Mouse (Mus musculus) megakaryocyte, embryonic 14.5 days (primary cell): ENCODE data around the gene Sephs1. TPM values are rescaled to one million over a fixed set of nuclear protein-coding genes. Genes with fewer than 3 reads are reported as not detected.

Experiments
- H3K27me3 ChIP-seq: replicated peaks from 2 replicates; pipeline ENCODE3; 2012; ENCODE audit warnings: inconsistent platforms
- H3K36me3 ChIP-seq: replicated peaks from 2 replicates; pipeline ENCODE3; 2012; ENCODE audit warnings: low read length, inconsistent platforms, mixed read lengths
- H3K4me1 ChIP-seq: 2 replicates; pipeline ENCODE4 v1.6.1; 2012; ENCODE audit warnings: inconsistent platforms
- H3K4me3 ChIP-seq: replicated peaks from 2 replicates; pipeline ENCODE3; 2012; ENCODE audit warnings: moderate library complexity, mild to moderate bottlenecking, inconsistent platforms
- H3K9me3 ChIP-seq: 2 replicates; pipeline ENCODE4 v1.6.1; 2012; ENCODE audit warnings: inconsistent platforms
- FLI1 ChIP-seq: IDR thresholded peaks from 2 replicates; pipeline ENCODE4 v1.6.1; 2012; ENCODE audit warnings: low read length, inconsistent platforms, mixed read lengths
- GATA1 ChIP-seq: IDR thresholded peaks from 3 replicates; pipeline ENCODE4 v1.6.1; 2012; ENCODE audit warnings: mixed read lengths, low read length, inconsistent platforms, borderline replicate concordance
- polyA plus RNA-seq: library from polyadenylated mRNA; stranded (reverse); fragments of >175 nt; gene quantifications from 2 replicates; pipeline ENCODE4 v1.2.3, GENCODE M21; 2012; ENCODE audit warnings: low replicate concordance; ENCODE audit not compliant: insufficient read depth

The Sephs1 gene
- polyA plus RNA-seq, 1 experiment = 2.5 TPM

DNA sequence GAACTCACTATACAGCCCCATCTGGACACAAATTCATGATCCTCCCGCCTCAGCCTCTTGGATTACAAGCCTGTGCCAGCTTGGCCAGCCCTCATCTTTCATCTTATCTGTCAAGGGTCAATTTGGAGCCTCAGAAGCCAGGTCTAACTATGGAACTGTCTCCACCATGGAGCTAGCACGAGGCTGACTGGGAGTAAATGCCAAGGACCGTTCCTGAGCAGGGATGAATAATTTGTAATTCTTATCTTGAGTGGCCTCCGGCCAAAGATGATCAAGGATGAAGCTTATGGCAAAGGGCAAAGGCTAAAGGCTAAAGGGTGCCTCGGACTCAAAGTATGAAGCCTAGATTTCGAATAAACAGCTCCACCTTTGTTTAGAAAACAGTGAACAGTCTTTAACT is 8.0 kb upstream of the Sephs1 start:
- Histone ChIP-seq H3K4me3 (no peak overlapping the region), H3K36me3 (no peaks in the 10 kb centered on the region), H3K4me1 (peaks cover 13% of the 10 kb centered on the region), H3K27me3 (peaks cover 55% of the 10 kb centered on the region), H3K9me3 (no peaks in the 10 kb centered on the region)
- TF ChIP-seq FLI1 (no peak), GATA1 (no peak)

DNA sequence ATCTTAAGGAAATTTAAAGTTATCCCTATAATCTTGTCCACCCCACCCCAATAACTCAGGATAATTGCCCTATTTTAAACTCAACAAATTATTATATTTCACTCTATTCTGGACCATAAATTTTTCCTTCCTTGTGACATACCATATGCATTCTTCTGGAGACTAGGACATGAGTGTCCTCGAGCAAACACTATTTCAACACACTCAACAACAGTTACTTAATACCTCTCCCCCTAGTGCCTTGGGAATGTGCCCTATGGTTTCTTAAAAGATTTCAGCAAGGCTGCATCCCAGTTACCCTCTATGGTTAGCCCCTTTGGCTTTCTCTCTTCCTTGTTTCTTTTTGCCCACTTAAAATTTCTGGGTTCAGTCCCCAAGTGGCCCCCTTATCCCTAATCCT is 6.3 kb upstream of the Sephs1 start:
- Histone ChIP-seq H3K27me3 (peaks cover 59% of the 10 kb centered on the region), H3K4me1 (peaks cover 13% of the 10 kb centered on the region), H3K4me3 (no peak overlapping the region), H3K9me3 (no peaks in the 10 kb centered on the region), H3K36me3 (no peaks in the 10 kb centered on the region)
- TF ChIP-seq GATA1 (no peak), FLI1 (no peak)

DNA sequence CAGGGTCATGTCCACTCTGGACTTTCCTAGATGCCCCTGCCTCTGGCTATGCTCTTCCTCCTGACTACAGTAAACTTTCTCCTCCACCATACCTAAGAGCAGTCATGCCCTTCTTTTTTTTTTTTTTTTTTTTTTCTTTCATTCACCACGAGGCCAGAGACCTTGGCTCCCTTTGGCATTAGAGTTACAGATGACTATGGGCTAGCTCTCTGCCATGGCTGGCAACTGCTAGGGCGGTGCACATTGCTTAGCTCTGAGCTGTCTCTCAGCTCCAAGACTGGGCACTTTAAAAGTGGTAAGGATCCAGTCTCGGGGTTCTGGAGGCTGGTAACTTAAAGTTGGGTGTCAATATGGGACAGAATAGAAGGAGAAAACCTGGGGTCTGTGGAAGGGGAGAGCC is 5.2 kb upstream of the Sephs1 start:
- TF ChIP-seq GATA1 = no peak
- no peaks in the 10 kb centered on the region for H3K36me3 ChIP-seq

DNA sequence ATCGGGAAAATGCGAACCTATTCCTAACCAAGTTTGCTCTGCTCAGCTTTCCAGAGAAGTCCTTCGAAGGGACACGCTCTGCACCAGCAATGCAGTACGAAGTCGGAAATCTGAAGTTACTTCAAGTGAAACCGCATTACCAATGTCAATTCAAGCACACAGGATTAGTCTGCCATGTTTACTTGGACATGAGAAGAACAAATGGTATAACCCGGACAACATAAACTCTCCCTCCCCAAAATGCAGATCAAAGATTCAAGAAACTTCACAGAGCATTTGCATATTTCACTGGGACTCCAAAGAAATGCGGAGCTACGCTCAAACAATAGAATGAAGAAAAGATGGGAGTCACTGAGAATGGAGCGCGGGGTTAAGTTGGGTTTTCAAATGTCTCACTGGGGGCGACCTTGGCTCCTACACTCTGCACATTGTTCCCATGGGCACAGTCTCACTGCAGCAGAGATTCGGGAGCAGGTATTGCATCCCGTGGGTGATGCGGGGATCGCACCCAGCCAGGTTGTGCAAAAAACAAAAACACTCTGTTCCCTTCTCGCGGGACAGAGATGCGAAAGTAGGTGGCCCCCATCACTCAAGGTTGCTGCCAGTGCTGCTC is 521 bp upstream of the Sephs1 start:
- TF ChIP-seq FLI1 (no peak), GATA1 (no peak)
- Histone ChIP-seq H3K4me1 (peaks cover 29% of the 10 kb centered on the region), H3K27me3 (peaks cover 34% of the 10 kb centered on the region), H3K36me3 (peaks cover 12% of the 10 kb centered on the region), H3K4me3 (peak overlapping the region; percentile 92), H3K9me3 (no peaks in the 10 kb centered on the region)

More for the DNA sequence above, 5.2 kb upstream of the Sephs1 start:
- Histone ChIP-seq H3K9me3 (no peaks in the 10 kb centered on the region), H3K4me3 (no peak overlapping the region), H3K4me1 (peaks cover 14% of the 10 kb centered on the region), H3K27me3 (peaks cover 61% of the 10 kb centered on the region)

DNA sequence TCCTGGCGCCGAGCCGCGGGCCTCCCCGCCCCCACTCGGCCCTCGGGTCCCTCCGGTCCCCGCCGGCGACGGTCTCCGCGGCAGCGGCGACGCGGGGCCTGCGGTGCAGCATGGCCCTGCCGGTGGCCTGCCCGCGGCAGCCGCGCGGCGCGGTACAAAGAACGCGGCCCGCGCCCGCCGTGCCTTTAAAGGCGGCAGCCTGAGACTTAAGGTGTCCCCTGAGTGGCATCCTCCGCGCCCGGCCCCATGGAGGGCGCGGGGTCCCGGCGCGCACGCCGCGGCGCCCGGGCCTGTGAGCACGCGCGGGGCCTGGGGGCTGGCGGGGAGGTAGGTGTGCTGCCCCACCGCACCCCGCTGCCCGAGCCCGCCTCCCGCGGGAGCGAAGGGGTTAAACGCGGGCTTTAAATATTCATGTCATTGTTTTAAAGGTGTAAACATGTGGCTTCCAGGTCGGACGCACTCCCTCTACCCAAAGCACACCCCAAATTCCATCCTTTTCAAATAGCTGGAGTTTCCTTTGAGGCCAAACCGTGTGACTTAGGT is 956 bp downstream of the Sephs1 start:
- no peaks in the 10 kb centered on the region for H3K9me3 ChIP-seq
- H3K4me1 ChIP-seq = peaks cover 29% of the 10 kb centered on the region
- H3K27me3 ChIP-seq = peaks cover 24% of the 10 kb centered on the region
- H3K4me3 ChIP-seq = peak overlapping the region; percentile 92
- peaks cover 27% of the 10 kb centered on the region for H3K36me3 ChIP-seq
- TF ChIP-seq GATA1 (no peak), FLI1 (no peak)

DNA sequence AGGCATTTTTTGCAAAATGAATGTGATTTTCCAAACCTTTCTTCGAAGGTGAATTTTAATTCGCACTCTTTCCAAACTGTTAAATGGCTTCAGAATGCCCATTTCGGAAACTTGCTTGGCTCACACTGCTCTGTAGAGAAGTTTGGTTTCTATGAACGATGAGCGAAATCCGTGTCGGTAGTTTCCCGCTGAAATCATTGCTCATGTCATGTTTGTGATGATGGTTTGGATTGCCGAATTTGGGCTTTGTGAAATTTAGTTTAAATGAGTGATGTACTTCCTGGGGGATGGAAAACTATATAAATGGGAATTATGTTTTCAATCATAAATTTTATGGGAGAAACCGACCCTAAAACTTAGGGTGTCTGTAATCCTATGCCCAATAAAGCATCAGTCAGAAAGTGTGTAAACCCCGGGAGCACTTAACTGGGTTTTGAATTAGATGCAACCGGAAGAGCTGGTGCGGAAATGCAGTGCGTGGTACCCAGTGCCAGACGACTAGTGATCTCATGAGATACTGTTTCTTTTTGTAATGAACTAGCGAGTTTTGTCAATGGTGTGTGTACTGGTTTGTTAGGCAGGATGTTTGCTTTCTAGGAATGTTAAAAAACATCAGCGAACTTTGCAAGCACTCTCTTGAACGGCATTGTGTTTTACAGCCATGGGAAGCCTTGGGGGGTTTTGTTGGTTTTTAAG is 1.8 kb downstream of the Sephs1 start:
- peaks cover 29% of the 10 kb centered on the region for H3K4me1 ChIP-seq
- TF ChIP-seq GATA1 (no peak), FLI1 (no peak)
- peaks cover 36% of the 10 kb centered on the region for H3K36me3 ChIP-seq
- H3K4me3 ChIP-seq = peak overlapping the region; percentile 92
- peaks cover 16% of the 10 kb centered on the region for H3K27me3 ChIP-seq
- no peaks in the 10 kb centered on the region for H3K9me3 ChIP-seq

DNA sequence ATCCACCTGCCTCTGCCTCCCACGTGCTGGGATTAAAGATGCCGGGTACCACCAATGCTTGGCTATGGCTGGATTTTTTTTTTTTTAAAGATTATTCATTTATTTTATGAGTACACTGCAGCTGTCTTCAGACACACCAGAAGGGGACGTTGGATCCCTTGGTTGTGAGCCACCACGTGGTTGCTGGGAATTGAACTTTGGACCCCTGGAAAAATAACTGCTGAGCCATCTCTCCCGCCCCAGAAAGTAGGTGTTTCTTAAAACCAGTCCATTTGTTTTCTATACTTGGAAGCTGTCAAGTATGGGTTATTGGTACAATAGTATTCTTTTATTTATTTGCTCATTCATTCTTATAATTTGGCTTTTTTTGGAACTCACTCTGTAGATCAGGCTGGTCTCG is 5.5 kb downstream of the Sephs1 start:
- Histone ChIP-seq H3K9me3 (no peaks in the 10 kb centered on the region), H3K4me1 (peaks cover 26% of the 10 kb centered on the region), H3K4me3 (no peak overlapping the region), H3K36me3 (peaks cover 73% of the 10 kb centered on the region), H3K27me3 (no peaks in the 10 kb centered on the region)
- TF ChIP-seq FLI1 = no peak
- TF ChIP-seq GATA1 = no peak

DNA sequence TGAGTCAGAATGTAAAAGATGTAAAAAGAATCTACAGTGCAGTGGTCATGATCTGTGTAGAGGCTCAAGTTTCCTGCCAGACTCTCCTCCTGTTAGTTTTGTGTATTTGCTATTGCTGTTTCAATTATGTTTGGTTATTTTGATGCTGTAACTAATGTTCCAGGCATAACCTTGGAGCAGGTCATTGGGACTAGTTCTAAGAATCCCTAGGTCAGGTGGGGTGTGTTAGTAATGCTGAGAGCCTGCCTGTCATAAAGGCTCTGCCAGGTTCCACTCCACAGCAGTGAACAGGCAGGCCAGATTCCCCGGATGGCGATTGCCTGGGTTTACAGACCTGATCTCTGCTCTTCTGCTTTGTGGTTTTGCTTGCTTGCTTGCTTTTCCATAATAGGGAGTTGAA is 14.2 kb downstream of the Sephs1 start:
- no peaks in the 10 kb centered on the region for H3K9me3 ChIP-seq
- H3K4me3 ChIP-seq = no peak overlapping the region
- H3K4me1 ChIP-seq = no peaks in the 10 kb centered on the region
- peaks cover 87% of the 10 kb centered on the region for H3K36me3 ChIP-seq
- no peak for TF ChIP-seq FLI1
- no peak for TF ChIP-seq GATA1
- H3K27me3 ChIP-seq = no peaks in the 10 kb centered on the region

DNA sequence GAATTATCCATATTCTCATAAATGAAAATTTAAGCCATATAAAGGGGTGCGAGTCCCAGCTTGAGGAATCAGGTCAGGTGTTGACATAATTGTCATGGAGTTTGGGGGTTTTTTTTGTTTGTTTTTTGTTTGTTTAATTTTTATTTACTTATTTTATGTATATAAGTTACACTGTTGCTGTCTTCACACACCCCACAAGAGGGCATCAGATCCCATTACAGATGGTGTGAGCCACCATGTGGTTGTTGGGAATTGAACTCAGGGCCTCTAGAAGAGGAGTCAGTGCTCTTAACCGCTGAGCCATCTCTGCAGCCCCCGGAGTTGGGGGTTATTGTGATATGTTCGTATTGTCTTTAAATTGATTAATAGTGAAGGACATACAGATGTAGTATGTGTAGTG is 15.6 kb downstream of the Sephs1 start:
- TF ChIP-seq FLI1 (no peak), GATA1 (no peak)
- Histone ChIP-seq H3K36me3 (peaks cover 87% of the 10 kb centered on the region), H3K4me3 (no peak overlapping the region), H3K9me3 (no peaks in the 10 kb centered on the region), H3K27me3 (no peaks in the 10 kb centered on the region), H3K4me1 (no peaks in the 10 kb centered on the region)

DNA sequence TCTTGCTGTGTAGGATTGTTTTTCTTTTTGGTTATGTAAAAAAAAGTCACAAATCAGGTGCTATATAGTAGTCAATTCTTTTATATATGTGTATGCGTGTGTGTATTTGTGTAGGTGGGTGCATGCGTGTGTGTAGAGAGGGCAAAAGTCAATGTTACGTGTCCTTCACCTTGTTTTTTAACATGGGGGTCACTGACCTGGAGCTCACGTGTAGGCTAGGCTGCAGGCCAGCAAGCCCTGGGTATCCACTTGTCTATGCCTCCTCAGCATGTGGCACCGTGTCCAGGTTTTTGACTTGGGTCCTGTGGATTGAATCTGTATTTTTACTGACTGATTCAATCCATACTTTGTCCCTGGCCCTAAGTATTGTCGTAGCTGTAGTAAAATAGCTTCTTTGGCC is 19.3 kb downstream of the Sephs1 start:
- Histone ChIP-seq H3K4me3 (no peak overlapping the region), H3K27me3 (no peaks in the 10 kb centered on the region), H3K36me3 (peaks cover 79% of the 10 kb centered on the region), H3K9me3 (no peaks in the 10 kb centered on the region), H3K4me1 (no peaks in the 10 kb centered on the region)
- TF ChIP-seq GATA1 = no peak

DNA sequence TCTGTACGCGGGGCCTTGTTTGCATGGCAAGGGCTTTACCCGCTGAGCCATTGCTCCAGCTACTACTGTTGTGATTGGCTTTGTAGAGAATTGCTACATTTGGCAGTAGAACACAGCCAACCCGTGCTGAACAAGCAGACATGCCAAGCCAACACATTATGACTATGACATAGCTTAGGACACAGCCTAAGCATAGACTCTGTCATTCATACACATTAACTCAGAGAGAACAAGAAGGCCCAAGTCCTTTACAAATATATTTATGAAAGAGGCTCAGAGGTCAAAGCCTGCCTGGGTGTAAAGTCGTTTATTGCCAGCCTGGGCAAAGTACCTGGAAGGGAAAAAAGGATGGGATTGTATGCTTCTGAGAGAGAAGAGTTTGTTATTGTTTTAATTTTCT is 21.0 kb downstream of the Sephs1 start:
- Histone ChIP-seq H3K27me3 (no peaks in the 10 kb centered on the region), H3K4me1 (0 out of 2 replicates have a peak, but pooled peaks cover 3% of the 10 kb centered on the region), H3K4me3 (no peak overlapping the region), H3K9me3 (no peaks in the 10 kb centered on the region), H3K36me3 (peaks cover 83% of the 10 kb centered on the region)
- TF ChIP-seq GATA1 (no peak), FLI1 (no peak)
